Mouse (Mus musculus) embryonic fibroblast, embryonic 13.5 days (primary cell): ENCODE measurements around the gene Ccdc183.

ENCODE experiments used
- CTCF ChIP-seq: IDR thresholded peaks from 2 replicates; pipeline ENCODE4 v1.5.1; 2011; ENCODE audit warnings: mild to moderate bottlenecking, control low read depth, low read length, moderate library complexity, borderline replicate concordance; ENCODE audit not compliant: insufficient read depth
- POLR2A ChIP-seq: IDR thresholded peaks from 2 replicates; pipeline ENCODE4 v1.6.1; 2011; ENCODE audit warnings: low read depth, mild to moderate bottlenecking, control low read depth, low read length, moderate library complexity

GRCm38 (mm10) chr2:25561946-25562345 lies 55.5 kb downstream of the Ccdc183 start:
- TF ChIP-seq CTCF (no peak), POLR2A (no peak)
